Mouse (Mus musculus): Measurements from ENCODE around the gene Prune2. TPM values are rescaled to one million over a fixed set of nuclear protein-coding genes. Genes with fewer than 3 reads are reported as not detected.

The Prune2 gene
- polyA plus RNA-seq, 1 experiment from 2014 or later: 1.2 TPM

DNA sequence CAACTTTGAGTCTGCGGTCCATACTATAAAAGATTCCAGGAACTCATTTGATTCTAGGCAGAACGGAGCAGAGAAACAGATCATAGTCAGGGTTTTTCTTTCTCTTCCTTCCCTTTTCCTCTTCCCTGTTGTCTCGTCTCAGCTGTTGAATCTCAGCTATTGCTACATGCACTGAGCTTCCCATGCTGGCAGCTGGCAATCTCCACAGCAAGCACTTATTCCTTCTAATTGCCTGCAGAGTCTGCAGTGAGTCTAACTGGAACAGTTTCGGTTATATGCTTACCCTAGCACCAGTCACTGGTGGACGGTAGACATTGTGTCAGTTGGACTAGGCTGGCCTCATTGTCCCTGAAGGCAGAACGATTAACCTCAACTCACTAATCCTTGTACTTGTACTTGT is 188.3 kb downstream of the Prune2 start:
- no peak overlapping the region for H3K4me2 ChIP-seq (ENCODE audit: low read depth, low read length, severe bottlenecking)
- no peak overlapping the region for H3K4me3 ChIP-seq (ENCODE audit: low read depth, low read length)
- 86% methylated on average over 6 of the region's 6 CpGs for WGBS
- H3K9me3 ChIP-seq (ENCODE audit: control insufficient read depth, low read length): no peaks in the 10 kb centered on the region
- no peaks in the 10 kb centered on the region for H3K27me3 ChIP-seq (ENCODE audit: control insufficient read depth, insufficient read depth, low read length)
- ATAC-seq (replicated peaks; ENCODE audit: low FRiP score) (no peak), DNase-seq (ENCODE audit: low spot score) (no peak)
- no peaks in the 10 kb centered on the region for H3K36me3 ChIP-seq (ENCODE audit: control insufficient read depth, insufficient read depth, low read length)
- no peaks in the 10 kb centered on the region for H3K4me1 ChIP-seq (replicated peaks; ENCODE audit: control insufficient read depth, insufficient read depth, low read length)
- H3K9ac ChIP-seq (ENCODE audit: low read length): no peak overlapping the region
- no peak overlapping the region for H3K27ac ChIP-seq (ENCODE audit: low read depth, low read length)

DNA sequence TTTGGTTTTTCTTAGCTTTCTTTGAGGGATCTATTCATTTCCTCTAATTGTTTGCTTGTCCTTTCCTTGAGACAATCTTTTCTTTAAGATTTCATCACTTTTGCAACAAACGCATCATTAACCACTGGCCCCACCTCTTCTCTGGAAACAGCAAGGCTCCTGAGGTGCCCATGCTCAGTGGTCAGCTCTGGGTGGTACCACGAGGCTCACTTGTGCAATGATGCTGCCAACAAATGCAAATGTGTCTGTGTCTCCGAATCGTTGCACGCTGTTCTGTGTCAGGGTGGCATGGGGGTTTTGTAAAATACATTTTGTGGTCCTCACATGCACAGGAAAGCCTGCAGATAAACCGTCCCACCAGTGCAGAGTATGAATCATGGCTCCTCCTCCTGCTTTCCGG is 194.1 kb downstream of the Prune2 start:
- Histone ChIP-seq H3K9me3 (ENCODE audit: control insufficient read depth, low read length) (no peaks in the 10 kb centered on the region), H3K27ac (ENCODE audit: low read depth, low read length) (no peak overlapping the region), H3K4me1 (replicated peaks; ENCODE audit: control insufficient read depth, insufficient read depth, low read length) (no peaks in the 10 kb centered on the region), H3K4me2 (ENCODE audit: low read depth, low read length, severe bottlenecking) (no peak overlapping the region), H3K4me3 (ENCODE audit: low read depth, low read length) (no peak overlapping the region), H3K9ac (ENCODE audit: low read length) (no peak overlapping the region), H3K27me3 (ENCODE audit: control insufficient read depth, insufficient read depth, low read length) (no peaks in the 10 kb centered on the region), H3K36me3 (ENCODE audit: control insufficient read depth, insufficient read depth, low read length) (no peaks in the 10 kb centered on the region)
- no peak for ATAC-seq (replicated peaks; ENCODE audit: low FRiP score)
- no peak for DNase-seq (ENCODE audit: low spot score)
- WGBS: 87% methylated on average over 7 of the region's 7 CpGs

DNA sequence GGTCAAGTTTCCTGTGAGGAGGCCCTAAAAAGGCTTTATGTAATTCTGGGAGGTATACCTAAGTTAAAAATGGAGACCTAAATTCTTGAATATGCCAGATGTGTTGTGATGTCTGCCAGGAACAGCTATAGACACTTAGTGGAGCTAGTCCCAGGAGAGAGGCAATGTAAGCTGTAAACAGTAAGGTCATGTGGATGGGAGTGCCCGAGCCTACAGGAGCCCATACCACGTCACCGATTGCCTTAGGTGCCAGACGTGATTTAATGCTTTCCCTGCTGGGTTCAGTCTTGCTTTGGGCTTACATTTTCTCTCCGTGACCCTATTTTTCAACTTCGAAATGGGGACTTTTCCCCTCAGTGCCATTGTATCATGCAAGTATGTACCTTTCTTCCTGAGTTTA is 195.9 kb downstream of the Prune2 start:
- no peaks in the 10 kb centered on the region for H3K27me3 ChIP-seq (ENCODE audit: control insufficient read depth, insufficient read depth, low read length)
- H3K9me3 ChIP-seq (ENCODE audit: control insufficient read depth, low read length): no peaks in the 10 kb centered on the region
- 74% methylated on average over 6 of the region's 6 CpGs for WGBS
- H3K4me2 ChIP-seq (ENCODE audit: low read depth, low read length, severe bottlenecking): no peak overlapping the region
- H3K36me3 ChIP-seq (ENCODE audit: control insufficient read depth, insufficient read depth, low read length): no peaks in the 10 kb centered on the region
- no peaks in the 10 kb centered on the region for H3K4me1 ChIP-seq (replicated peaks; ENCODE audit: control insufficient read depth, insufficient read depth, low read length)
- no peak overlapping the region for H3K4me3 ChIP-seq (ENCODE audit: low read depth, low read length)
- H3K9ac ChIP-seq (ENCODE audit: low read length): no peak overlapping the region
- no peak overlapping the region for H3K27ac ChIP-seq (ENCODE audit: low read depth, low read length)
- no peak for ATAC-seq (replicated peaks; ENCODE audit: low FRiP score)
- no peak for DNase-seq (ENCODE audit: low spot score)

DNA sequence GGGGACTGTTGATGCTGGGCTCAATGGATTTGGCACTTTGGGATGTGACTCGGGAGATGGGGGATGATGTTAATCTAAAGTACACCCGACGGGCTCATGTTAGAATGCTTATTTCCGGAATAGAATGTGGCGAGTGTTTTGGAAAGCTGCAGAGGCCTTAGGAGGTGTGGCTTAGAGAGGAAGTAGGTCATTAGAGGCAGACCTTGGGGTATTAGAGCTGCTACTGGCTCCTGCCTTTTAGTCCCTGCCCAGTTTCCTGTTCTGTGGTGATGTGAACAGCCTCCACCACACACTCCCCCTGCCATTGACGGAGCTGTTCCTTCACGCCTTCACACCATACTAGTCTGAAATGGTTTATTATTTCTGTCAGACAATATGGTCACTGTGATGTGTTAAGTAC is 196.5 kb downstream of the Prune2 start:
- no peak for ATAC-seq (replicated peaks; ENCODE audit: low FRiP score)
- DNase-seq (ENCODE audit: low spot score): no peak

DNA sequence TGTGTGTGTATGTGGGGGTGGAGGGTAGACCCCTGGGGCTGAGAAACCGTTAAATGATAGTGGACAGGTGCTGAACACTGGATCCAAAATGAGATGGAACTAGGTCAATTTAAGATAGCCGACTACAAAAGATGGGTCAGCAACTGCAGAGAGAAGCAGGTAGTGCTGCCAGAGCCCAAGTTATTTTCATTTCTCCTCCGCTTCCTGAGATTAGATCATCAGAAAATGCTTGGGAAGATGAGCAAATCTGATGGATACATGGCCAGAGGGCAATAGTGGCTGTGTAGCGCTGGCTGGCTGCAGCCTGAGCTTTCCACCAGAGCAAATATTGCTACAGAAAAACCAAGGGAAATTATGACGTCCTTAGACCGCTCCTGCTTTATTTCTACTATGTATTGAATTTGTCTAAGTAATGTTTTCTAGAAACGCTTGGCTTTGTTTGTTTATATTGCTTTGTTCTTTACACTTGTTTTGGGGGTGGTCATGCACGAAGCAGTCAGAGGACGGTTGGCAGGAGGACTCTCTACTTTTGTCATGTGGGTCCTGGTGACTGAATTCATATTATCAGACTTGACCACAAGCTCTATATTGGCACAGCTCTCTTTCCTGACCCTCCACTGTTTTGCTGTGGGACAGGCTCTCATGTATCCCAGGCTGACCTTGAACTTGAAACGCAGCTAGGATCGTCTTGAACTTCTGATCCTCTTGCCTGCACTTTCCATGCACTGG is 198.2 kb downstream of the Prune2 start:
- no peak for ATAC-seq (replicated peaks; ENCODE audit: low FRiP score)
- H3K27ac ChIP-seq (ENCODE audit: low read depth, low read length): no peak overlapping the region
- no peaks in the 10 kb centered on the region for H3K9me3 ChIP-seq (ENCODE audit: control insufficient read depth, low read length)
- no peak overlapping the region for H3K4me2 ChIP-seq (ENCODE audit: low read depth, low read length, severe bottlenecking)
- H3K27me3 ChIP-seq (ENCODE audit: control insufficient read depth, insufficient read depth, low read length): no peaks in the 10 kb centered on the region
- H3K4me3 ChIP-seq (ENCODE audit: low read depth, low read length): no peak overlapping the region
- H3K9ac ChIP-seq (ENCODE audit: low read length): no peak overlapping the region
- DNase-seq (ENCODE audit: low spot score): no peak
- no peaks in the 10 kb centered on the region for H3K4me1 ChIP-seq (replicated peaks; ENCODE audit: control insufficient read depth, insufficient read depth, low read length)
- H3K36me3 ChIP-seq (ENCODE audit: control insufficient read depth, insufficient read depth, low read length): no peaks in the 10 kb centered on the region
- 88% methylated on average over 11 of the region's 11 CpGs for WGBS

More for the DNA sequence above, 196.5 kb downstream of the Prune2 start:
- Histone ChIP-seq H3K4me1 (replicated peaks; ENCODE audit: control insufficient read depth, insufficient read depth, low read length) (no peaks in the 10 kb centered on the region), H3K4me3 (ENCODE audit: low read depth, low read length) (no peak overlapping the region), H3K4me2 (ENCODE audit: low read depth, low read length, severe bottlenecking) (no peak overlapping the region), H3K36me3 (ENCODE audit: control insufficient read depth, insufficient read depth, low read length) (no peaks in the 10 kb centered on the region), H3K9ac (ENCODE audit: low read length) (no peak overlapping the region), H3K27me3 (ENCODE audit: control insufficient read depth, insufficient read depth, low read length) (no peaks in the 10 kb centered on the region), H3K9me3 (ENCODE audit: control insufficient read depth, low read length) (no peaks in the 10 kb centered on the region), H3K27ac (ENCODE audit: low read depth, low read length) (no peak overlapping the region)
- 90% methylated on average over 7 of the region's 7 CpGs for WGBS

DNA sequence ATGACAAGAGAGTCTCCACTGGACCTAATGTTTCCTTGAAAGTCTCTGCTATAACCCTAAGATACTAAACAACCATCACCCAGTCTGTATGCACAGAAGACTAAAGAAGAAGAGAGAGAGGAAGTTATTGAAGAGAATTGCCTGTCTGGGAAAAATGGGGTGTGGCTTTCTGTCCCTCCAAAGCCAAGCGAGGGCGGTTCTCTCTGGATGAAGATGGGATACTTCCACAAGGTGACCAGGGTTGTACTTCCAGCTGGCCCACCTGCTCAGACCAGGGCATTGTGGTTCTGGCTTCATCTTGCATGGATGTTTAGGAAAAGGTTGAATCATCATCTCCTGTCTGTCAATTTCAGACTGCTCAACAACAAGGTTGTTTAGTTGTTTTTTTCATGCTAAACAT is 199.3 kb downstream of the Prune2 start:
- DNase-seq (ENCODE audit: low spot score) (no peak), ATAC-seq (replicated peaks; ENCODE audit: low FRiP score) (no peak)
- no peaks in the 10 kb centered on the region for H3K36me3 ChIP-seq (ENCODE audit: control insufficient read depth, insufficient read depth, low read length)
- H3K4me1 ChIP-seq (replicated peaks; ENCODE audit: control insufficient read depth, insufficient read depth, low read length): no peaks in the 10 kb centered on the region
- H3K27me3 ChIP-seq (ENCODE audit: control insufficient read depth, insufficient read depth, low read length): no peaks in the 10 kb centered on the region
- no peak overlapping the region for H3K27ac ChIP-seq (ENCODE audit: low read depth, low read length)
- no peak overlapping the region for H3K4me3 ChIP-seq (ENCODE audit: low read depth, low read length)
- 82% methylated on average over 2 of the region's 2 CpGs for WGBS
- H3K9ac ChIP-seq (ENCODE audit: low read length): no peak overlapping the region
- no peaks in the 10 kb centered on the region for H3K9me3 ChIP-seq (ENCODE audit: control insufficient read depth, low read length)
- no peak overlapping the region for H3K4me2 ChIP-seq (ENCODE audit: low read depth, low read length, severe bottlenecking)

DNA sequence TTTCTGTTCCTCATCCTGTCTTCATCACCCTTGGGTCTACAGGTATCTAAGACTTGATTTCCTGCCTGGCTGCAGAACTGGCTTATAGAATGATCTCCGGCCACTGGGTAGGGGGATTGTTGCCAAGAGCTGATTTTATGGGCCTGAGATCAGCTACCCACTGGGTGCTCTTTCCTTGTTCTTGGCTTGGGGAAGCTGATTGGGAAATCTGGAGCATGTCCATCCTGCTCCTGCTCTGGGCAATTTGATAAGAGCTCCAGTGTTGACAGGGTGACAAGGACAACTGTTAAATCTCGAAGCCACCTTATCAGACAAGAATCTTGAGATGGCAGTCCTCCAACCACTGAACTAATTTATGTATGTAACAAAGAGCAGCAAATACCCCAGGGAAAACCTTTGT is 203.8 kb downstream of the Prune2 start:
- DNase-seq (ENCODE audit: low spot score) (no peak), ATAC-seq (replicated peaks; ENCODE audit: low FRiP score) (no peak)
- H3K27me3 ChIP-seq (ENCODE audit: control insufficient read depth, insufficient read depth, low read length): no peaks in the 10 kb centered on the region
- no peaks in the 10 kb centered on the region for H3K9me3 ChIP-seq (ENCODE audit: control insufficient read depth, low read length)
- H3K27ac ChIP-seq (ENCODE audit: low read depth, low read length): no peak overlapping the region
- WGBS: 95% methylated on average over 2 of the region's 2 CpGs
- no peak overlapping the region for H3K4me3 ChIP-seq (ENCODE audit: low read depth, low read length)
- H3K4me2 ChIP-seq (ENCODE audit: low read depth, low read length, severe bottlenecking): no peak overlapping the region
- H3K9ac ChIP-seq (ENCODE audit: low read length): no peak overlapping the region
- H3K4me1 ChIP-seq (replicated peaks; ENCODE audit: control insufficient read depth, insufficient read depth, low read length): no peaks in the 10 kb centered on the region
- H3K36me3 ChIP-seq (ENCODE audit: control insufficient read depth, insufficient read depth, low read length): no peaks in the 10 kb centered on the region

DNA sequence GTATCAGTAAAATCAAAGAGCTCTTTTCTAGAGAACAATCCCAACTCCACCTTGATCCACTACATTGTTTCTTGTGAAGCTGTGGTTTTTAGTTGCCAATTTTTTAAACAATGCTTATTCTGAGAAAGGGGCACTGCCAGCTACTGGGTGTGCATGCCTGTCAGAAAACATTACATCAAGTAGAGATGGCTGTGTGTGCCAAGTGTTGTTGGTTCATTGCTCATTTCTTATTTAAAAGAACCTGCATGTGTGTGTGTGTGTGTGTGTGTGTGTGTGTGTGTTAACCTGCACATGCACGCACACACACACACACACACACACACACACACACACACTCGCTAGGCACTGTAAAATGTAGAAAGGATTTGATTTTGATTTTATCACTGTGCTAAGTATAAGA is 204.3 kb downstream of the Prune2 start:
- H3K9ac ChIP-seq (ENCODE audit: low read length): no peak overlapping the region
- H3K9me3 ChIP-seq (ENCODE audit: control insufficient read depth, low read length): no peaks in the 10 kb centered on the region
- no peak for DNase-seq (ENCODE audit: low spot score)
- H3K36me3 ChIP-seq (ENCODE audit: control insufficient read depth, insufficient read depth, low read length): no peaks in the 10 kb centered on the region
- H3K4me1 ChIP-seq (replicated peaks; ENCODE audit: control insufficient read depth, insufficient read depth, low read length): no peaks in the 10 kb centered on the region
- WGBS: 86% methylated on average over 2 of the region's 2 CpGs
- no peak for ATAC-seq (replicated peaks; ENCODE audit: low FRiP score)
- no peak overlapping the region for H3K27ac ChIP-seq (ENCODE audit: low read depth, low read length)
- H3K27me3 ChIP-seq (ENCODE audit: control insufficient read depth, insufficient read depth, low read length): no peaks in the 10 kb centered on the region
- H3K4me2 ChIP-seq (ENCODE audit: low read depth, low read length, severe bottlenecking): no peak overlapping the region
- H3K4me3 ChIP-seq (ENCODE audit: low read depth, low read length): no peak overlapping the region

DNA sequence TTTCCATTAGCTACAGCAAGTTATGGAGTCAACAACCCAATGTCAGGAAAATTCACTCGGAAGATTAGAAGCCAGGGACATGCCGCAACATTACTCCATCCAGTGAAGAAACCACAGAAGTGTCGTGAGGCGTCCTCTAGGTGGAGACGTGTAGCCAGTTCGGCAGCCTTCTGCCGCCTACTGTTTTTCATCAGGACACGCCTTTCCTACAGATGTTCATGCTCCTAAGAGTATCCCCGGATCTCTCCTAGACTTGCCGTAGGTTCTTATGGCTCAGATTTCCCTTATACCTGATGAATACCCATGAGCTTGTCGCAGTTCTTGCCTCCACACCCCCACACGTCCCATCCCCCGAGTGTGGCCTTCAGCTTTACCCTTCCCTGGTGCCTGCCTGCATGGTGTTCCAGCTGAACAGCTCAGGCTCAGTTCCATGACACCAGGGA is 207.6 kb downstream of the Prune2 start:
- DNase-seq (ENCODE audit: low spot score): peak; percentile 74
- Histone ChIP-seq H3K36me3 (ENCODE audit: control insufficient read depth, insufficient read depth, low read length) (no peaks in the 10 kb centered on the region), H3K9me3 (ENCODE audit: control insufficient read depth, low read length) (no peaks in the 10 kb centered on the region), H3K4me1 (replicated peaks; ENCODE audit: control insufficient read depth, insufficient read depth, low read length) (no peaks in the 10 kb centered on the region), H3K27ac (ENCODE audit: low read depth, low read length) (no peak overlapping the region), H3K9ac (ENCODE audit: low read length) (no peak overlapping the region), H3K27me3 (ENCODE audit: control insufficient read depth, insufficient read depth, low read length) (no peaks in the 10 kb centered on the region), H3K4me3 (ENCODE audit: low read depth, low read length) (no peak overlapping the region), H3K4me2 (ENCODE audit: low read depth, low read length, severe bottlenecking) (no peak overlapping the region)
- ATAC-seq (replicated peaks; ENCODE audit: low FRiP score): peak; percentile 77
- 19% methylated on average over 13 of the region's 13 CpGs for WGBS
